Mouse (Mus musculus) CD8-positive naive resting alpha-beta T cell, adult 2 months (primary cell): ENCODE measurements around the gene C1qtnf1.
A peak's percentile ranks its signal among the peaks of the same experiment; 100 is the strongest.

Experiments
- DNase-seq, 2 experiments: peaks; one replicate each; pipeline ENCODE4 v3.0.0; 2022; ENCODE audit warnings: low read depth in 2 of 2, low spot score in 2 of 2

C1qtnf1 gene

GRCm38 (mm10) chr11:118433398-118433868, 5.4 kb downstream of the C1qtnf1 start:
- DNase-seq = no peak

DNA sequence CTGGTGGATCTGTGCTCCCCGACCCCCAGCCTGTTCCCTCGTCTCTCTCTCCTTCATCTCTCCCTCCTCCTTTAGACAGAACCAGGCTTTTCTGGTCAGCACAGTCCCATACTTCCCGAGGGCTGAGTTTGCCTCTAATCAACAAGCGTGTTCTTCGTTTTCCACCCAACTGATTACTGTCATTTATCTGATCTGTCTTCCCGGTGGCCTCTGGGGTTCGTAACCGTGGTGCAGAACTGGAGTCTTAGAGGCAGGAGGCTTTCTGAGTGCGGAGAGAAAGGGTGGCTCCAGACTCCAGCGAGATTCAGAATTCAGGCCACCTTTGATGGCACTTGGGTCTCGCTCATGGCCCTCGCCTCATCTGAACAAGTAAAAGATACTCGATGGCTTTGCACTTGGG, 6.1 kb downstream of the C1qtnf1 start:
- no peak for DNase-seq

DNA sequence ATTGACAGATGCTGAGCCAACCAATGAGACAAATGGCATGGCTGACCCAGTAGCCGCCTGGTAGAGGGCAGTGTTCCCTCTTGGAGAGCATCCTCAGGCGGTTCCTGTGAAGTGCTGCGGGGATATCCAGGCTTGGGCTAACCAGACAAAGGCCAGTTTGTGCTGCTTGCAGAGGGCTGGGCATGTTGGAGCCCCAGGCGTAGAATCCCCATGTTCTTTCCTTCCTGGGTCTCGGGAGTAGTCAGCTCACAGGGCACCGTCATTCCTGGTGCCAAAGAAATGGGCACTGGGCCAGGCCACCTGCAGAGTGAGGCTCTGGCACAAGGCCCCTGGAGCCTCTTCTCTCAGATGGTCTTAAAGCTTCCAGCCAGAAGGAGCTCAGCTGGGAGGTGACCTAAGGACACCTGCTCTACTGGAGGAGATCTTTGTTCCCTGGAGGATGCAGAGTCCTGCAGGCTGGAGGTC, 8.5 kb downstream of the C1qtnf1 start:
- no peak for DNase-seq

- no peak for DNase-seq
These were observed 10.8 kb downstream of the C1qtnf1 start for GRCm38 (mm10) chr11:118438665-118439414.

- no peak for DNase-seq
These were observed 14.7 kb downstream of the C1qtnf1 start for GRCm38 (mm10) chr11:118442691-118443090.

DNA sequence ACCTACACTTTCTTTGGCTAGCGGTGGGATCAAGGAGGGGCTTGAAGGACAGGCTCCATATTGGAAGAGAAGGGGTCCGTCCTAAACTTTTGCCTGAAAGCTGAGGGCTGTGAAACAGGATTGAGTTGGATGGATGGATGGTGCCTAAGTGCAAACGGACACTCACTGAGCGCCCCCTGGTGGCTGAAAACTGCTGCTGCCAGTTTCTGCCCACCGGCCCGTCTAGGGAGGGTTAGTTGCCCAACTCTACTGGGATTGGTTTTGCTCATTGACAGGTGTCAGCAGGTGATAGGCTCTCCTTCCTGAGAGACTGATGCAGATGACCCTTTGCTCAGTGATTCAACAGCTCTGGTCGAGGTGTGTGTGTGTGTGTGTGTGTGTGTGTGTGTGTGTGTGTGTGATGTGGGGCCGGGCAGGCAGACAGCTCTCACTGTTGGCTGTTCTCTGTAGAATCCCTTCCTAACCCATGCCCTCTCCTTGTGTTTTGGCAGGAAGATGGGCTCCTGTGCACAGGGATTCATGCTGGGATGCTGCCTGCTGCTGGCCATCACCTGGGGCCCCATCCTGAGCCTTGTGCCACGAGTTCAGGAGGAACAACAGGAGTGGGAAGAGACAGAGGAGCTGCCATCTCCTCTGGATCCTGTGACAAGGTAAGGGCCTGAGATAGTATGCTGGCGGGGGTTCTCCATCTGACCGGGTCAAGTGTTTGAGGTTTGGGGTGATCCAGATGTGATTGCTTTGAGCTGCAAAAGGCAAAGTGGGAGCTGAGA, 15.4 kb downstream of the C1qtnf1 start:
- DNase-seq = peak; percentile 53 to 60

GRCm38 (mm10) chr11:118445843-118446242, 17.8 kb downstream of the C1qtnf1 start:
- peak; percentile 46 to 66 for DNase-seq

DNA sequence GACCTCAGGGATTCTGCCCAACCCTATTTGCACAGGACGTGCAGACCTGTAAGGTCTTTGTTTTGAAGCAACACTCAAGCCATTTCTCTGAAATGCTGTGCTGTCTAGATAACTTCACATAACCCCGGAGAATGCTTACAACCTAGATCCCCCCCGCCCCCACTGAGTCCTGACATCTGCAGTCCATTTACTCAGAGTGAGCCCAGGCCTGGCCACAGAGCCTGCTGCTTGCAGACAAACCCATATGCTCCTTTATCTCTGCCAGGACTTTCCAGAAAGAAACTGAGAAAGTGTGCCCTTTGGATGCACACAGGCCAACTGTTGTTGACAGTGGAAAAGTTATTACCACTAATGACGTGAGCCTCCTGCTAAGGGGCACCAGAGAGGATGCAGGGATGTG, 19.3 kb downstream of the C1qtnf1 start:
- DNase-seq = no peak

DNA sequence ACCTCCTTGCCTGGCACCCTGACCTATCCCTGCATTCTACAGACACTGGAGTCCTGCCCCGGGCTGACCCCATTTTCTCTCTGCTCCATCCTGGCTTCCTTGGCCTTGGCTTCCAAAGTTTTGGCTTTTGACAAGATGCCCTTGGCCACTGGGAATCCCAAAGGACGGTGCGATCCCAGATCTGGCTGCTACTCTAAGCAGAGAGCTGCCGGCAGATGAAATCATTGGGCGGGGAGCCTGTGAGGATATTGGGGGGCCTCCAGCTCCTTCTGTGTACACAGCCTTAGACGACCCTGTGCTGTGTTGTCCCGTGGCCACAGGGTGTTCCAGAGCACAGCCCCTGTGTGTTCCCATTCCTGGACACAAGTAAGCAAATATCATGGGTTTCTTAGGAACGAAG, 20.4 kb downstream of the C1qtnf1 start:
- DNase-seq = no peak

DNA sequence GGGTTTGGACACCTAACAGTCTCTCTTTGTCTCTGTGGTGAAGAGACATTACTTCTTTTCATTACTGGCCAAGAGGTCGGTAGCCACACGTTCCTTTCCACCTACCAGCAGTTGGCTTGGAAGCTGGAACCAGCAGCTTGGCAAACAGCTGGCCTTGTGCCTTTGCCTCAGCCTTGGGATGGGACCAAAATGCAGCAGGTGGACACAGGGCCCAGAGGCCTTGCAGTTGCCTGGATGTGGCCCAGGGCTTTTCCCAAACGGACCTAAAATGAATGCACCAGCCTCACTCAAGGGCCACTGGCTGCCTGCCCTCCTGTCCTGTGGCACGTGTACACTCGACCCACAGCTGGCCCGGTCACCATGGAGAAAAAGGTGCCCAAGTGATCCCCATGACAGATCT, 23.2 kb downstream of the C1qtnf1 start:
- DNase-seq = no peak

- no peak for DNase-seq
These were observed 25.0 kb downstream of the C1qtnf1 start for GRCm38 (mm10) chr11:118452955-118453354.

GRCm38 (mm10) chr11:118453886-118454671, 26.1 kb downstream of the C1qtnf1 start:
- DNase-seq = no peak

GRCm38 (mm10) chr11:118455788-118456187, 27.8 kb downstream of the C1qtnf1 start:
- DNase-seq = no peak

GRCm38 (mm10) chr11:118456937-118457336, 28.9 kb downstream of the C1qtnf1 start:
- DNase-seq = no peak

DNA sequence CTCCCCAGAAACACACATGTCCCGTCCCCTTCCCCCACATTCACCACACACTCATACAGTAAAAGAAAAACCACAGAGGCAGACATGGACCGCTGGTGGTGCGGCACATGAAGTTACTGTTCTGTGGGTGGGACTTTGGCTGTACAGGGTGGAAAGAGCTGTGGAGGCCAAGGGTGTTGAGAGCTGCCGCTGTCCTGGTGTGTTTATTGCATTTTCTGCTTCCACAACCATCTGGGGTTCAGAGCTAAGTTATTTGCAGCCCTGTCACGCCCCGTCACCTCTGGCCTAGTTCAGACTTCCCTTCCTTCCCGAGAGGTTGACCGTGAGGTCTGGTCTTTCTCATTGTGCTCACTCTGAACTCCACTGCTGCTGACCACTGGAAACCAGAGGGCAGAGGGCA, 31.0 kb downstream of the C1qtnf1 start:
- DNase-seq = no peak

DNA sequence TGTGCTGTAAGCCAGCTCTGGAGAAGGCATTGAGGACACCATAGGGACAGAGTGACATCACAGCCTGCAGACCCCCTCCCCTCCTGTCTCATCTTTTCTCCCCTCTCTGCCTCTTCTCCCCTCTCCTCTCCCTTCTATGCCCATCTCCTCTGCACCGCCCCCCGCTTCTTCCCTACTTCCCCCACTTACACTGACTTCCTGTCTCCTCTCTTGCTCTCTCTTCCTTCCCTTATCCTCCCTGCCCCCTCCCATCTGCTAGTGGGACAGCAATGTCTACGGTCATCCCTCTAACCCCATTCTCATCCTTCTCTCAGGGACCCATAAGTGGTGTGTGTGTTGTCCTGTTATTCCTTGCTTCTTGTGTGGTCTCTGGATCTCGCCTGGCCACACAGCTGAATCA, 31.5 kb downstream of the C1qtnf1 start:
- DNase-seq = no peak

DNA sequence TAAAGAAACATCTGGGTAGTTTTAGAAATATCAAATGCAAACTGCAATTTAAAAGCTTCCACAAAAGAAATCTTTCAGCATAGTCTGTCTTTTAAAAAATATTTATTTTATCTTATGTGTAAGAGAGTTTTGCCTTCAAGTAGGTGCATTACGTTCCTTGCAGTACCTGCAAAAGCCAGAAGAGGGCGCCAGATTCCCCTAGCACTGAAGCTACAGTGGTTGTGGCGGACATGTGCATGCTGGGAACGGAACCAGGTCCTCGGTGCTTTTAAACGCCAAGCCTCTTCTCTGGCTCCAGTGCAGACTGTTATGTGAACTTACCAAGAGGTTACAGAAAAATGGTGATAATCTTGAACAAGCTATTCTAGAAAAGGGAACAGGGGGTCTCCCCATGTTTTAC, 32.3 kb downstream of the C1qtnf1 start:
- DNase-seq = peak; percentile 51 to 54

- no peak for DNase-seq
These were observed 39.5 kb downstream of the C1qtnf1 start for GRCm38 (mm10) chr11:118467441-118468035.

DNA sequence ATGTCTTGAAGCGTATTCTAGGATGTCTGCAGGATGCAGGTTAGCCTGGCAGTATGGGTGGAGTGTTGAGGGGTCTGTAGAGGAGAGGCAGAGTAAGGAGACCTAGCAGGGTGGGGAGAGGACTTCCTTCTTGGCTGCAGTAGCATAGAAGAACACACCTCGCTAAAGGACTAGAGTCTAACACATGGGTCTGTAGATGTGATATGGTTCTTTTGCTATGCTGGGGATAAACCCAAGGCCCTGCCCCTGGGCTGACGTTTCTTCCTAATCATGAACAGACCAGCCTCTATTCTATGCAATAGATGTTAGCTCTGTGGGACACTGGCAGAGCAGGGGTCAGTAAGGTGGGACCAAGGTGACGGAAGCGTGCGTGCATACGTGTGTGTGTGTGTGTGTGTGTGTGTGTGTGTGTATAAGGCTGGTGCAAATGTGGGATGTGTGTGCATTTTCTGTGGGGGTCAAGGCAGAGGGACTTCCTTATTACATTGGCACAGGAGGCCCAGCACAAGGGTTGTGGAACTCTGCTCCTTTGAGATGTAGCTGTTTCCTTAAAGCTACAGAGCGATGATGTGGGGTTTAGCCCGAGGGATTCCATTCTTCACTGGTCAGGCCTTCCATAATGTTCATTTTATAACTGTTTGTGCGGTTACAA, 41.6 kb downstream of the C1qtnf1 start:
- no peak for DNase-seq

DNA sequence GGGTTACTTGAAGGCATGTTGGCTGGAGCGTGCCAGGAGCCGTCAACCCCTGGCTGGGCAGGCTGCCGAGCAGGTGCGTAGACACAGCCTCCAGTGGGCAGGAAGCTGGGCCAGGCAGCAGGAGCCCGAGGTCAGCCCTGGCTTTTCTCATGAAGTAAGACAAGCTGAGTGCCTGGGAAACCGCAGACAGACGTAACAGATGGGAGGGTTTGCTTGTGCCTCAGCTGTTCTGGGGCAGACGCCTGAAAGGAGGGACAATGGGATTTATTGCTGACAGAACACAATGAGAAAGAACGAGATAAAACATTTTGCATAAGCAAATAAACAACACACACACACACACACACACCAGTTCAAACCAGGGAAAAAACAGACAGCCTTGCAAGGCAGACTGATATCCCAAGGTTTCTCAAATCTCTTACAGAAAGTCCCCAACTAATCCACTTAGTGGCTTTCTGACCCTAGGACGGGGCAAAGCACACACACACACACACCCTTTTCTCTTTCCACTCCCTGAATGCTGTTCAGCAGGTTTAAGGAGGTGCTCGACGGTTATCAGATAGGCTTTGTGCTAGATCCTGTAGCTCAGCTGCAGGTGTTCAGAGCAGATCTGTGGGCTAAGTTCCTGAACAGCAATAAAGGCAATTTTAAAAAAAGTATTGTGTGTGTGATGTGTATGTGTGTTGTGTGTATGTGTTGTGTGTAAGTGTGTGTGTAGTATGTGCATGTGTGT, 42.4 kb downstream of the C1qtnf1 start:
- DNase-seq = no peak
